Mouse (Mus musculus) midbrain, embryonic 16.5 days (tissue): Measurements from ENCODE around the gene Ccdc51. TPM values are rescaled to one million over a fixed set of nuclear protein-coding genes. Genes with fewer than 3 reads are reported as not detected.

ENCODE experiments used
- ATAC-seq: fragments of 200-750 bp; cut with Nextera tagmentation; 2 replicates; pipeline ENCODE4 v1.8.0; 2017; ENCODE audit warnings: moderate TSS enrichment
- H3K27ac ChIP-seq: fragments of 300-500 bp; sonication (generic); 2 replicates; pipeline ENCODE4 v1.5.1; 2014; ENCODE audit warnings: mild to moderate bottlenecking, low read length, mixed read lengths
- H3K27me3 ChIP-seq: fragments of 300-500 bp; sonication (generic); 2 replicates; pipeline ENCODE4 v1.6.1; 2014; ENCODE audit warnings: low read depth, low read length, mixed read lengths; ENCODE audit not compliant: control insufficient read depth, insufficient read depth
- H3K36me3 ChIP-seq: fragments of 300-500 bp; sonication (generic); 2 replicates; pipeline ENCODE4 v1.6.1; 2014; ENCODE audit warnings: mild to moderate bottlenecking, low read length, moderate library complexity, mixed read lengths; ENCODE audit not compliant: control insufficient read depth, insufficient read depth
- H3K4me1 ChIP-seq: fragments of 300-500 bp; sonication (generic); 2 replicates; pipeline ENCODE4 v1.6.1; 2014; ENCODE audit warnings: mild to moderate bottlenecking, low read length, mixed read lengths; ENCODE audit not compliant: control insufficient read depth, insufficient read depth
- H3K4me2 ChIP-seq: fragments of 300-500 bp; sonication (generic); 2 replicates; pipeline ENCODE4 v1.6.1; 2014; ENCODE audit warnings: mild to moderate bottlenecking, low read length, mixed read lengths
- H3K4me3 ChIP-seq: fragments of 300-500 bp; sonication (generic); 2 replicates; pipeline ENCODE4 v1.5.1; 2014; ENCODE audit warnings: low read depth, mild to moderate bottlenecking, low read length, moderate library complexity, mixed read lengths
- H3K9ac ChIP-seq: fragments of 300-500 bp; sonication (generic); 2 replicates; pipeline ENCODE4 v1.6.1; 2014; ENCODE audit warnings: low read depth, low read length, mixed read lengths
- H3K9me3 ChIP-seq: fragments of 300-500 bp; sonication (generic); replicated peaks from 2 replicates; pipeline ENCODE4 v1.6.1; 2014; ENCODE audit warnings: mild to moderate bottlenecking, low read length, mixed read lengths; ENCODE audit not compliant: control insufficient read depth, poor library complexity, severe bottlenecking
- WGBS: fragments of 180-500 bp; shearing (Covaris S2); extraction: QIAGEN DNeasy Blood & Tissue Kit; methylation state at CpG from one replicate; pipeline ENCODE4 v1.1.7; 2014; 5-methylcytosine and 5-hydroxymethylcytosine counted together
- polyA plus RNA-seq: library from polyadenylated mRNA; unstranded; fragments of >200 nt; fragmentation: Nextera tagmentation; extraction: Ambion mirVana; gene quantifications from 2 replicates; pipeline ENCODE4 v1.2.1, GENCODE M21; 2015

The Ccdc51 gene
- polyA plus RNA-seq, 1 experiment from 2014 or later = 12.5 TPM

DNA sequence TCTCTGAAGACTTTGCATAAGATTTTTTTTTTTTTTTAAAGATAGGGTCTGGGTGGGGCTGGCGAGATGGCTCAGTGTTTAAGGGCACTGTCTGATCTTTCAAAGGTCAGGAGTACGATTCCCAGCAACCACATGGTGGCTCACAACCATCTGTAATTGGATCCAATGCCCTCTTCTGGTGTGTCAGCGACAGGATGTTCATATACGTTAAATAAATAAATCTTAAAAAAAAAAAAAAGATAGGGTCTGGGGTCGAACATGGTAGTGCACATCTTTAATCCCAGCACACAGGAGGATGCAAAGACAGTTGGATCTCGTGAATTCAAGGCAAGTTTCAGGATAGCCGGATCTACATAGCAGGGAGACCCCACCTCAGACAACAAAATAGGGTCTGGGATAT, 33.0 kb upstream of the Ccdc51 start:
- no peaks in the 10 kb centered on the region for H3K36me3 ChIP-seq
- no peak overlapping the region for H3K27ac ChIP-seq
- no peak overlapping the region for H3K9ac ChIP-seq
- no peaks in the 10 kb centered on the region for H3K9me3 ChIP-seq
- no peak overlapping the region for H3K4me2 ChIP-seq
- H3K4me3 ChIP-seq = no peak overlapping the region
- no peak for ATAC-seq
- H3K4me1 ChIP-seq = no peaks in the 10 kb centered on the region
- WGBS = 88% methylated on average over 7 of the region's 7 CpGs
- no peaks in the 10 kb centered on the region for H3K27me3 ChIP-seq

DNA sequence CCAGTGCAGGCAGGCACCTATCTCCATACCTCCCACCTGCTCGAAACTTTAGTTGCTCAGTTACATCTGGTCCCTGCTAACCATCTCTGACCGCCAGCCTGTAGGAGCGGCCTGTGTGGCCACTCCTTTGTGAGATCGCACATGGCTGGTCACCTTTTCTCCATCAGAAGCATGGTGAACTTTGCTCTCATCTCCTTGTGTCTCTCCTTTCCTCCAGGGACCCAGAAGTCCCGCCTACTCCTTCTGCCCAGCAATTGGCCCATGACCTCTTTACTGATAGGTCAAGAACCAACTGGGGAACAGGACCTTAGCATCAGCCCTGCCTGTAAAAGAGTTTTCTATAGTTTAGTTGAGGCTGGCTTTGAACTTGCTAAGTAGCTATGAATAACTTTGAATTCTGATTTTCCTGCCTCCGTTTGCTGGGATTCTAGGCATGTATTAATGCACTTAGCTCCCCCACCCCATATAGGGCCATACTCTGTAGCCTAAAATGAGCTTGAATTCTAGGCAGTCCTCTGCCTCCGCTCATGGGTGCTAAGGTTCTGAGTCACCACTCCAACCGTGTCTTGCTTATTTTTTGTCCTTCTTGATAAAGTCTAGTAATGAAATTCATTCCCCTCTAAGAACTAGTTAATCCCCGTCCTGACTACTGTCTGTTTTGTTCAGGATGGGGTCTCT, 32.2 kb upstream of the Ccdc51 start:
- H3K4me3 ChIP-seq = no peak overlapping the region
- 78% methylated on average over 9 of the region's 9 CpGs for WGBS
- H3K4me1 ChIP-seq = 0 out of 2 replicates have a peak, but pooled peaks cover 2% of the 10 kb centered on the region
- H3K36me3 ChIP-seq = no peaks in the 10 kb centered on the region
- H3K9ac ChIP-seq = no peak overlapping the region
- no peak for ATAC-seq
- H3K9me3 ChIP-seq = no peaks in the 10 kb centered on the region
- no peak overlapping the region for H3K4me2 ChIP-seq
- no peaks in the 10 kb centered on the region for H3K27me3 ChIP-seq
- no peak overlapping the region for H3K27ac ChIP-seq

DNA sequence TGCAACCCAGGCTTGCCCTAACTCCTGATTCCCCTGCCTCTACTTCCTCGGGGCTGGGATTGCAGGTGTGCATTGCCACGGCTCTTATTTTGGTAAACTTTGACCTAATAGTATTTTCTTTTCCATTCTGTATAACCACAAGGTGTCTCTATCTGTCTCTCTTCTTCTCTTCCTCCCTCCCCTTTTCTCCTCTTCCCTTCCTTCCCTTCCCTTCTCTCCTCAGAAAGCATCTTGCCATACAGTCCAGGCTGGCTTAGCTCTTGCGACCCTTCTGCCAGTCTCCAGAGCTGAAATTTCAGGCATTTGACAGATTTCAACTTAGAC, 31.7 kb upstream of the Ccdc51 start:
- Histone ChIP-seq H3K4me3 (no peak overlapping the region), H3K4me2 (no peak overlapping the region), H3K27me3 (no peaks in the 10 kb centered on the region), H3K27ac (no peak overlapping the region), H3K4me1 (peaks cover 4% of the 10 kb centered on the region; the same call in 1 of the 2 replicates), H3K36me3 (no peaks in the 10 kb centered on the region), H3K9me3 (no peaks in the 10 kb centered on the region), H3K9ac (no peak overlapping the region)
- no peak for ATAC-seq
- 87% methylated on average over 3 of the region's 3 CpGs for WGBS

DNA sequence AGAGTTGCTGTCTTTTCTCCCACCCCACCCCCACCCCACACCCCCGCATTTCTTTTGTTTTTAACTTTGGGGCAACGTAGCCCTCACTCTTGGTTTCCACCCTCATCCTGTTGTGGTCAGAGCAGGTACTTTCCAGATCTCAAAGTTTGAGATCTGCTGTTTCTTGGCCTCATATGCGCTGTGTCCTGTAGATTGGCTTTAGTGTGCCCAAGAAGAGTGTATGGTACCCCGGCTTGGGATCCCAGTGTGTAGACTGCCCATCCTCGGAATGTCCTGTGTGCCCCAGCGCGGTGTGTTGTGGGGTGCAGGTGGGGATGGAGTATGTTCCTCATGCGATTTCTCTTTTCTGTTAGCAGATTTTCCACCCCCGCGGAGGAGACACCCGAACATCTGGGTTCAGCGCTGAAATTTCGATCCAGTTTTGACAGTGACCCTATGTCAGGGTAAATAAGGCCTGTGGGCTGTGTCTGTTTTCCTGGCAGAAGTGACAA, 31.2 kb upstream of the Ccdc51 start:
- Histone ChIP-seq H3K4me1 (peaks cover 4% of the 10 kb centered on the region; the same call in 1 of the 2 replicates), H3K36me3 (no peaks in the 10 kb centered on the region), H3K27ac (no peak overlapping the region), H3K9me3 (no peaks in the 10 kb centered on the region), H3K27me3 (no peaks in the 10 kb centered on the region), H3K4me2 (no peak overlapping the region), H3K4me3 (no peak overlapping the region), H3K9ac (no peak overlapping the region)
- no peak for ATAC-seq
- 92% methylated on average over 13 of the region's 13 CpGs for WGBS

DNA sequence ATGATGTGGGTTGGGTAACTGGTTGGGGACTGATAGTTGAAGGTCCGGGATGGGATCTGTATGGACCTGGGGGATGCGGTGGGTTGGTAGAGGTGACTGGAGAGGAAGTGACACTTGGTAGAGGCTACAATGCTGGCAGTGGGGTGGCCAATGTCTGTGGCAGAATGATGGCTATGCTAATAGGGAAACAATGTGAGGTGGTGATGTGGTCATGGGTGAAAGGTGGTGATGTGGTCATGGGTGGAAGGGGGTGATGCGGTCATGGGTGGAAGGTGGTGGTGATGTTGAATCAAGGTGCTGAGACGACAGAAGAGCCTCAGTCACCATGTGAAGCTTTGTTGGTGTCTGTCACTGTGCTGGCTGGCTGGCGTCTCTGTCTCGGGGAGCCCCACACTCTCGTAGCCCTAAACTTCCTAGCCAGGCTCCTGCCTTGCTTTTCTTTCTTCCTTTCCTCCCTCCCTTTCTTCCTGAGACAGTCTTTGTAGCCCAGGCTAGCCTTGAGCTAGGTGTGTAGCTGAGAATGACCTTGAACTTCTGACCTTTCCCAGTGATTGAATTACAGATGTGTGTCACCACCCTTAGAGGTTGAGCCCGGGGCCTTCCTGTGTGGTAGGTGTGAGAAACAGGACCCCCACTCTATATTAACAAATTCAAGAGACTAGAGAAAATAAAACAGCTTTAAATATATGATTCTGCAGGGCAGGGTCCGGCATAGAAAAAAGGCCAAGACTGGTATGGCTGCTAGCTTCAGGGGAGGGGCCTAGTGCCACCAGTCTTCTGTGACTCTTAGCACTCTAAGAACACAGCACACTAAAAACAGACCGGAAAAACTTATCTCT, 30.4 kb upstream of the Ccdc51 start:
- Histone ChIP-seq H3K36me3 (peaks cover 7% of the 10 kb centered on the region; the same call in 1 of the 2 replicates), H3K4me2 (no peak overlapping the region), H3K9me3 (no peaks in the 10 kb centered on the region), H3K4me1 (peaks cover 4% of the 10 kb centered on the region; the same call in 1 of the 2 replicates), H3K27ac (no peak overlapping the region), H3K4me3 (no peak overlapping the region), H3K27me3 (no peaks in the 10 kb centered on the region), H3K9ac (no peak overlapping the region)
- ATAC-seq = no peak
- 90% methylated on average over 10 of the region's 10 CpGs for WGBS

DNA sequence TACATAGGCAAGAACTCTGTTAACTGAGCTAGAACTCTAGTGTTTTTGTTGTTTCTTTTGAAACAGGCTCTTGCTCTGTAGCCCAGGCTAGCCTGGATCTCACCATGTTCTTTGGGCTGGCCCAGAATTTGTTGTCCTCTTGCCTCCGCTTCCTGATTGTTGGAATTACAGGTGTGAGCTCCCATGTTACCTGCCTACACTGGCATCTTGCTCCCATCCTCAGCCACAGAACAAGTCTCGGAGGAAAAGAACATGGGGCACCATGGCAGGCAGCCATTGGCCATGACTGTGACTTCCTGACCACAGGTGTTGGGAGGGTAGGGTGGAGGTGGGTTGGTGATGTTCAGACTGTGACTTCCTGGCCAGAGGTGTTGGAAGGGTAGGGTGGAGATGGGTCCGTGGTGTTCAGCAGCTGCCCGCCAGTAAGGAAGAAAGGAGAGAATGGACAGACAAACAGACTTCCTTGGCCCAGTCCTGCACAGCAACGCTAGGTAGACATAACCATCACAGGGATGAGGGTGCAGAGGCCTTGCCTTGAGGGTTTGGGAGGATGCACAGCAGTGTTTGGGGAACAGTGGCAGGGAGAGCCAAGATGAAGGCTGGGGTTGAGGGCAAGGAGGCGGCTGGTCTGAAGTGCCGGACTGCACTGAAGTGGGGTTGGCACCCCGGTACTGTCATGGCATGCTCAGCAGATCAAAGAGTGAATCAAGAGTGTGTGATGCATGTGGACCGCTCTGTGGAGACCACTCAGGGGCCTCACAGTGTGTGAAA, 29.6 kb upstream of the Ccdc51 start:
- no peaks in the 10 kb centered on the region for H3K27me3 ChIP-seq
- WGBS = 83% methylated on average over 9 of the region's 9 CpGs
- no peak for ATAC-seq

DNA sequence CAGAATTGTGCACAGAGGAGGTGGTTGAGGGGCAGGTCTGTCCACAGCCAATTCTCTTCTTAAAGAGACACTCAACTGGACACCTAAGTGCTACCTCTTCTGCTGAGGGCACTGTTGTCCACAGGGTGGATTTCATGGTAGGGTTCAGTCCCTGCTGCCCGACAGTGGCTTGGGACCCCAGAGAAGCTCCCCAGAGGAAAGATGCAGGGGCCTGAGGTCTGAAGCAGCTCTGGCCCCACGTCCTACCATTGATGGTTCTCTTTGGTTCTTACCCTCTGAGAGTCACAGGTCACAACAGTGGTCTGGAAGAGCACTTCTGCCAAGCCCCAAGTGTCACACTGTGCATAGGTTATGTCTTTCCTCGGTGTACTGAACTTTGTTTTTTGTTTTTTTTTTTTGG, 28.9 kb upstream of the Ccdc51 start:
- Histone ChIP-seq H3K36me3 (peaks cover 14% of the 10 kb centered on the region), H3K9me3 (no peaks in the 10 kb centered on the region), H3K9ac (no peak overlapping the region), H3K27me3 (no peaks in the 10 kb centered on the region), H3K4me3 (no peak overlapping the region), H3K4me1 (peaks cover 4% of the 10 kb centered on the region; the same call in 1 of the 2 replicates), H3K4me2 (no peak overlapping the region), H3K27ac (no peak overlapping the region)
- WGBS = 79% methylated on average over 3 of the region's 3 CpGs
- no peak for ATAC-seq

More for the DNA sequence above, 29.6 kb upstream of the Ccdc51 start:
- H3K4me2 ChIP-seq = no peak overlapping the region
- H3K9ac ChIP-seq = no peak overlapping the region
- H3K4me1 ChIP-seq = peaks cover 4% of the 10 kb centered on the region; the same call in 1 of the 2 replicates
- peaks cover 9% of the 10 kb centered on the region for H3K36me3 ChIP-seq
- no peaks in the 10 kb centered on the region for H3K9me3 ChIP-seq
- H3K27ac ChIP-seq = no peak overlapping the region
- no peak overlapping the region for H3K4me3 ChIP-seq

DNA sequence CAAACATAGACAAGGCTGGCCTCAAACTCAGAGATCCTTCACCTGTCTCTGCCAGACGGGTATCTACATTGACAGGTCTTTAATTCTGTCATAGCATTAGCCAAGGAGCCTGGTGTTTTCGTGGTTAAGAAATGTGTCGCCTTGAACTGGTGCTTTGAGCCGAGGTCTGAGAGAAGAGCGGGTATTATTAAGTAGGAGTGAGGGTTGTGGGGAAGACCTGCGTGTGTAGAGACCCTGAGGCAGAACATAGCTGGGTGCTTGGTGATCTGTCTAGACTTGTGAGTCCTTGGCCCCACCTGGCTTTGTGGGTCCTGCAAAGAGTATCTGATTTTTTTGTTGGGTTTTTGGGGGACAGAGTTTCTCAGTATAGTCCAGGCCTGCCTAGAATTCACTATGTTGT, 28.4 kb upstream of the Ccdc51 start:
- H3K27me3 ChIP-seq = no peaks in the 10 kb centered on the region
- peaks cover 8% of the 10 kb centered on the region for H3K4me1 ChIP-seq
- H3K27ac ChIP-seq = no peak overlapping the region
- no peak overlapping the region for H3K4me3 ChIP-seq
- WGBS = 86% methylated on average over 6 of the region's 6 CpGs
- H3K9ac ChIP-seq = no peak overlapping the region
- no peaks in the 10 kb centered on the region for H3K9me3 ChIP-seq
- ATAC-seq = no peak
- H3K36me3 ChIP-seq = peaks cover 14% of the 10 kb centered on the region
- H3K4me2 ChIP-seq = no peak overlapping the region
